Mouse (Mus musculus): ENCODE measurements at regions not wholly inside any gene's neighbourhood (a gene's known extent, or its start where the extent isn't known, plus 50 kb on each side); places are given as distances from the start of the nearest gene placed in this dataset.

DNA sequence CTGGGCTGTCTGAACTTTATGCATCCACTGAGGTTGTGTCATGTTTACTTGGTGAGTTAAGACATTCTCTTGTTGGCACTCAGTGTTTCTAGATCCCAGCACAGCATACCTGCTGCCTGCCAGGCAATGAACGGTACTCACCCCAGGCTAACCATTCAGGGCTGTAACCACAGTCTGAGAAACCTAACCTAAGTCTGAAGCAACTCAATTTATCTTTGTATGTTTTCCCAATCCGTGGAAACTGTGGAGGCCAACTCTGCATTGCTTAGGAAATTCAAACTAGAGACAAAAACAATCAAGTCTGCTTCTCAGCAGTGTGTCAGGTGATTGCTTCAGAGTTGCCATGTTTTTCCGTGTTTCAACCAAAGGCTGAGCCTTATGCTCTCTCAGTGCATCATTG lies 118.5 kb upstream of the Ccdc122 start:
- TF ChIP-seq EP300 (optimal IDR thresholded peaks at IDR 0.05) (no peak), CTCF (IDR thresholded peaks at IDR 0.05; ENCODE audit: low read depth) (no peak)

All from stomach, postnatal 0 days (tissue).